Mouse (Mus musculus) granulocyte monocyte progenitor cell, adult 5-6 weeks (primary cell): ENCODE data around the gene Creb5. TPM values are rescaled to one million over a fixed set of nuclear protein-coding genes. Genes with fewer than 3 reads are reported as not detected.
"Not testable (repeated sequence)": the region's sequence is repeated elsewhere in the genome, so short reads cannot be mapped to it uniquely, and the experiment has no call there.

ENCODE experiments used
- ATAC-seq: replicated peaks from 2 replicates; pipeline ENCODE4 v1.8.0; 2016; ENCODE audit warnings: mild to moderate bottlenecking, moderate TSS enrichment, inconsistent platforms; ENCODE audit not compliant: poor library complexity, severe bottlenecking
- total RNA-seq, 2 experiments: library from RNA; stranded (forward) in 1 of 2; stranded (reverse) in 1 of 2; fragments of 200-712, 200-1000 nt in 1 of 2; fragments of >200 nt in 1 of 2; fragmentation: Nextera tagmentation in 1 of 2; gene quantifications; 2 replicates each; pipeline ENCODE4 v1.2.3; 2014 to 2017

Gene Creb5
- total RNA-seq, 2 experiments from 2014 or later: 0.15 TPM; not detected in 1

- no peak for ATAC-seq
Observed at GRCm38 (mm10) chr6:53314126-53314525, 27.1 kb downstream of the Creb5 start.

GRCm38 (mm10) chr6:53319543-53320325 is 32.7 kb downstream of the Creb5 start:
- no peak for ATAC-seq

GRCm38 (mm10) chr6:53337398-53337797 is 50.3 kb downstream of the Creb5 start:
- no peak for ATAC-seq

GRCm38 (mm10) chr6:53352311-53352960 is 65.4 kb downstream of the Creb5 start:
- ATAC-seq: no peak

- no peak for ATAC-seq
Observed at GRCm38 (mm10) chr6:53356328-53356727, 69.3 kb downstream of the Creb5 start.

GRCm38 (mm10) chr6:53363535-53363934 is 76.5 kb downstream of the Creb5 start:
- no peak for ATAC-seq

- no peak for ATAC-seq
Observed at GRCm38 (mm10) chr6:53363981-53364391, 76.9 kb downstream of the Creb5 start.

- ATAC-seq: no peak
Observed at GRCm38 (mm10) chr6:53369147-53369546, 82.1 kb downstream of the Creb5 start.

GRCm38 (mm10) chr6:53369928-53370327 is 82.9 kb downstream of the Creb5 start:
- peak; percentile 100 for ATAC-seq

- ATAC-seq: no peak
Observed at GRCm38 (mm10) chr6:53371962-53372361, 84.9 kb downstream of the Creb5 start.

- ATAC-seq: no peak
Observed at GRCm38 (mm10) chr6:53374315-53374941, 87.4 kb downstream of the Creb5 start.

GRCm38 (mm10) chr6:53389277-53389676 is 102.2 kb downstream of the Creb5 start:
- ATAC-seq: no peak

- ATAC-seq: peak; percentile 67
Observed at GRCm38 (mm10) chr6:53390413-53390812, 103.3 kb downstream of the Creb5 start.

GRCm38 (mm10) chr6:53394026-53394425 is 107.0 kb downstream of the Creb5 start:
- no peak for ATAC-seq

GRCm38 (mm10) chr6:53395208-53395607 is 108.1 kb downstream of the Creb5 start:
- no peak for ATAC-seq

GRCm38 (mm10) chr6:53396421-53396820 is 109.4 kb downstream of the Creb5 start:
- ATAC-seq: no peak

- no peak for ATAC-seq
Observed at GRCm38 (mm10) chr6:53397797-53398196, 110.7 kb downstream of the Creb5 start.

- no peak for ATAC-seq
Observed at GRCm38 (mm10) chr6:53398297-53399140, 111.4 kb downstream of the Creb5 start.

- no peak for ATAC-seq
Observed at GRCm38 (mm10) chr6:53401364-53401763, 114.3 kb downstream of the Creb5 start.

GRCm38 (mm10) chr6:53402551-53402950 is 115.5 kb downstream of the Creb5 start:
- not testable (repeated sequence) for ATAC-seq
